Mouse (Mus musculus) limb, embryonic 11.5 days (tissue): ENCODE results near the gene Alox5. TPM values are rescaled to one million over a fixed set of nuclear protein-coding genes. Genes with fewer than 3 reads are reported as not detected.

Source experiments
- ATAC-seq: fragments of 200-750 bp; cut with Nextera tagmentation; 2 replicates; pipeline ENCODE4 v1.8.0; 2017; ENCODE audit warnings: low read depth; ENCODE audit not compliant: insufficient number of reproducible peaks, low FRiP score, low TSS enrichment
- DNase-seq: peaks from one replicate; pipeline ENCODE4 v3.0.0-alpha.2; 2015; ENCODE audit warnings: low spot score
- H3K27ac ChIP-seq: fragments of 300-500 bp; sonication (generic); replicated peaks from 2 replicates; pipeline ENCODE4 v1.5.1; 2014; ENCODE audit warnings: low read depth, mild to moderate bottlenecking, low read length
- H3K27me3 ChIP-seq: fragments of 300-500 bp; sonication (generic); 2 replicates; pipeline ENCODE4 v1.6.1; 2014; ENCODE audit warnings: mild to moderate bottlenecking, low read length, mixed read lengths; ENCODE audit not compliant: control insufficient read depth, insufficient read depth
- H3K36me3 ChIP-seq: fragments of 300-500 bp; sonication (generic); 2 replicates; pipeline ENCODE4 v1.6.1; 2014; ENCODE audit warnings: mild to moderate bottlenecking, low read length, moderate library complexity, mixed read lengths; ENCODE audit not compliant: control insufficient read depth, insufficient read depth
- H3K4me1 ChIP-seq: fragments of 300-500 bp; sonication (generic); 2 replicates; pipeline ENCODE4 v1.6.1; 2014; ENCODE audit warnings: low read length, mixed read lengths; ENCODE audit not compliant: control insufficient read depth, insufficient read depth
- H3K4me2 ChIP-seq: fragments of 300-500 bp; sonication (generic); 2 replicates; pipeline ENCODE4 v1.6.1; 2014; ENCODE audit warnings: low read depth, mild to moderate bottlenecking, moderate library complexity; ENCODE audit not compliant: severe bottlenecking
- H3K4me3 ChIP-seq: fragments of 300-500 bp; sonication (generic); 2 replicates; pipeline ENCODE4 v1.5.1; 2014; ENCODE audit warnings: low read depth, low read length
- H3K9ac ChIP-seq: fragments of 300-500 bp; sonication (generic); 2 replicates; pipeline ENCODE4 v1.6.1; 2014; ENCODE audit warnings: mild to moderate bottlenecking, low read length
- H3K9me3 ChIP-seq: fragments of 300-500 bp; sonication (generic); 2 replicates; pipeline ENCODE4 v1.6.1; 2016; ENCODE audit warnings: low read length; ENCODE audit not compliant: control insufficient read depth
- WGBS: fragments of 180-500 bp; shearing (Covaris S2); extraction: QIAGEN DNeasy Blood & Tissue Kit; methylation state at CpG from one replicate; pipeline ENCODE4 v1.1.7; 2014; 5-methylcytosine and 5-hydroxymethylcytosine counted together
- polyA plus RNA-seq: library from polyadenylated mRNA; unstranded; fragments of >200 nt; fragmentation: Nextera tagmentation; extraction: Ambion mirVana; gene quantifications from 2 replicates; pipeline ENCODE4 v1.2.1, GENCODE M21; 2014

Gene Alox5
- polyA plus RNA-seq, 1 experiment from 2014 or later = 0.75 TPM

DNA sequence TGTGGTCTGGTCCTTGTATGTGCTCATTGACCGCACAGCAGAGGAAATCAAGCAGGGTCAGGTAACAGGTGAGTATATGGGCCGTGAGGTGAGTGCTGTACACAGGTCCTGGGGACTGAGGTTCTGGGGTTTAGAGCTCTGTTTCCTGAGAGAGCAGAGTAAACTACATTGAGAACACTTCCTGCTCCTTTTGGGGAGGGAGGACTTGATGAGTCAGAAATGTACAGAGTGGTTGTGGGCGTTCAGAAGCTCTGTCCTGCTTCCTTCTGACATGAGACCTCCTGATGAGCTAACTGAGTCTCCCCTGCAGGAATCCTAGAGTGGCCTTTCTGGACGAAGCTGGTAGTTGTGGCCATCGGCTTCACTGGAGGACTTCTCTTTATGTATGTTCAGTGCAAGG, 55.3 kb downstream of the Alox5 start:
- Histone ChIP-seq H3K4me2 (no peak overlapping the region), H3K27me3 (no peaks in the 10 kb centered on the region), H3K4me3 (no peak overlapping the region), H3K36me3 (0 out of 2 replicates have a peak, but pooled peaks cover 2% of the 10 kb centered on the region), H3K27ac (no peak overlapping the region), H3K4me1 (no peaks in the 10 kb centered on the region), H3K9me3 (no peaks in the 10 kb centered on the region), H3K9ac (no peak overlapping the region)
- DNase-seq (no peak), ATAC-seq (no peak)
- WGBS = 87% methylated on average over 5 of the region's 5 CpGs

- H3K9me3 ChIP-seq = no peaks in the 10 kb centered on the region
- WGBS = 90% methylated on average over 9 of the region's 9 CpGs
- H3K4me3 ChIP-seq = no peak overlapping the region
- no peak overlapping the region for H3K27ac ChIP-seq
- H3K4me2 ChIP-seq = no peak overlapping the region
- 0 out of 2 replicates have a peak, but pooled peaks cover 2% of the 10 kb centered on the region for H3K36me3 ChIP-seq
- ATAC-seq = no peak
- H3K9ac ChIP-seq = no peak overlapping the region
- no peak for DNase-seq
- no peaks in the 10 kb centered on the region for H3K27me3 ChIP-seq
- no peaks in the 10 kb centered on the region for H3K4me1 ChIP-seq
Measured at GRCm38 (mm10) chr6:116405243-116405642, 55.7 kb downstream of the Alox5 start.

GRCm38 (mm10) chr6:116402426-116402825, 58.6 kb downstream of the Alox5 start:
- Histone ChIP-seq H3K9ac (no peak overlapping the region), H3K27me3 (no peaks in the 10 kb centered on the region), H3K4me2 (no peak overlapping the region), H3K27ac (no peak overlapping the region), H3K9me3 (no peaks in the 10 kb centered on the region), H3K4me1 (no peaks in the 10 kb centered on the region), H3K36me3 (0 out of 2 replicates have a peak, but pooled peaks cover 2% of the 10 kb centered on the region), H3K4me3 (no peak overlapping the region)
- no peak for DNase-seq
- ATAC-seq = no peak
- 92% methylated on average over 3 of the region's 3 CpGs for WGBS

- WGBS = 96% methylated on average over 12 of the region's 12 CpGs
- H3K4me2 ChIP-seq = no peak overlapping the region
- H3K36me3 ChIP-seq = 0 out of 2 replicates have a peak, but pooled peaks cover 2% of the 10 kb centered on the region
Measured at GRCm38 (mm10) chr6:116401746-116402423, 59.1 kb downstream of the Alox5 start.

GRCm38 (mm10) chr6:116398136-116398535, 62.8 kb downstream of the Alox5 start:
- H3K4me3 ChIP-seq = no peak overlapping the region
- no peak overlapping the region for H3K27ac ChIP-seq
- H3K4me1 ChIP-seq = no peaks in the 10 kb centered on the region
- no peak overlapping the region for H3K9ac ChIP-seq
- H3K9me3 ChIP-seq = no peaks in the 10 kb centered on the region
- 0 out of 2 replicates have a peak, but pooled peaks cover 2% of the 10 kb centered on the region for H3K36me3 ChIP-seq
- ATAC-seq (no peak), DNase-seq (no peak)
- no peaks in the 10 kb centered on the region for H3K27me3 ChIP-seq
- WGBS = 86% methylated on average over 2 of the region's 2 CpGs
- no peak overlapping the region for H3K4me2 ChIP-seq

More at GRCm38 (mm10) chr6:116401746-116402423, 59.1 kb downstream of the Alox5 start:
- H3K27ac ChIP-seq = no peak overlapping the region
- DNase-seq (no peak), ATAC-seq (no peak)
- H3K4me1 ChIP-seq = no peaks in the 10 kb centered on the region
- no peak overlapping the region for H3K4me3 ChIP-seq
- H3K9ac ChIP-seq = no peak overlapping the region
- H3K27me3 ChIP-seq = no peaks in the 10 kb centered on the region
- H3K9me3 ChIP-seq = no peaks in the 10 kb centered on the region

DNA sequence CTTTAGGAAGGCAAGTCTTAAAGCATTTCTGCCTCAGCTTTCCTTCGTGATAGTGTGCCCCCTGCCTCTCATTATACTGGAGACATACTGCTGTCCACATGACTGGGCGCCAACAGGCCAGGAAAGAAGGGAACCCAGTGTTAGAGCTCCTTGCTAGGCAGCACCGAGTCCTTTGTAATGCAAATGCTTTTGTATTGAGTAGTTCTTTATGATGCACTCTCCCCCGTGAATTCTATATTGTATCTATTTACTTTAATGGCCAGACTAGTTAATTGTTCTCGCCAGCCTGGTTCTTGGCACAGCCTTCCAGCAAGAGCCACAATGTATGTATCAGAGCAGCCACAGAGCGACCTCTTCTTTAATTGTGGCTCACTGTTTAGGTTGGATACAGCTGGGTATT, 63.4 kb downstream of the Alox5 start:
- Histone ChIP-seq H3K36me3 (0 out of 2 replicates have a peak, but pooled peaks cover 2% of the 10 kb centered on the region), H3K27me3 (no peaks in the 10 kb centered on the region), H3K4me1 (no peaks in the 10 kb centered on the region), H3K4me2 (no peak overlapping the region), H3K27ac (no peak overlapping the region), H3K9ac (no peak overlapping the region), H3K4me3 (no peak overlapping the region), H3K9me3 (no peaks in the 10 kb centered on the region)
- ATAC-seq = no peak
- 74% methylated on average over 6 of the region's 6 CpGs for WGBS
- no peak for DNase-seq

- H3K9ac ChIP-seq = no peak overlapping the region
- H3K9me3 ChIP-seq = no peaks in the 10 kb centered on the region
- ATAC-seq (no peak), DNase-seq (no peak)
- 92% methylated on average over 2 of the region's 2 CpGs for WGBS
- no peaks in the 10 kb centered on the region for H3K27me3 ChIP-seq
- no peaks in the 10 kb centered on the region for H3K4me1 ChIP-seq
- no peaks in the 10 kb centered on the region for H3K36me3 ChIP-seq
- no peak overlapping the region for H3K4me2 ChIP-seq
- H3K27ac ChIP-seq = no peak overlapping the region
- no peak overlapping the region for H3K4me3 ChIP-seq
Measured at GRCm38 (mm10) chr6:116394916-116395648, 65.9 kb downstream of the Alox5 start.

DNA sequence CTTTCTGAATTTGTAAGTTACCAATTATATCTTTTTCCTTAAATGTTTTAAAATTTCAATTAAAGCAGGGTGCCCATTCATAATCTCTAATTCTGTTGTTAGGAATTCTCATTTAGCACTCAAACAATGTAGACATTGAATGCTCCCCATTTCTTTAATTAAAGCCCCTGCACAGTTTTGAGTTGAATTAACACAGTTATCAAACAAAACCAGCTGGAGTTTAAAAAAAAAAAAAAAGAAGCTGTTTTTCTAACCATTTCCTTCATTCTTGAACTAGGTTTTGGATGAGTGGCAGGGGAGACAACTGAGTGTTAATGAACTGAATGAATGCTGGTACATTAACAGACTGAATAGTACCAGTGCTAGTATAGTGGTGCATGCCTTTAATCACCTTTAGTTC, 71.5 kb downstream of the Alox5 start:
- no peak overlapping the region for H3K4me3 ChIP-seq
- no peaks in the 10 kb centered on the region for H3K9me3 ChIP-seq
- ATAC-seq (no peak), DNase-seq (no peak)
- peaks cover 6% of the 10 kb centered on the region for H3K4me1 ChIP-seq
- no peak overlapping the region for H3K4me2 ChIP-seq
- H3K9ac ChIP-seq = no peak overlapping the region
- no peaks in the 10 kb centered on the region for H3K27me3 ChIP-seq
- H3K27ac ChIP-seq = no peak overlapping the region
- no peaks in the 10 kb centered on the region for H3K36me3 ChIP-seq
